Mouse (Mus musculus) megakaryocyte, embryonic 14.5 days (primary cell): Measurements from ENCODE around the gene Entpd1. TPM values are rescaled to one million over a fixed set of nuclear protein-coding genes. Genes with fewer than 3 reads are reported as not detected.
A peak's percentile ranks its signal among the peaks of the same experiment; 100 is the strongest.

Source experiments
- H3K27me3 ChIP-seq: replicated peaks from 2 replicates; pipeline ENCODE3; 2012; ENCODE audit warnings: inconsistent platforms
- H3K36me3 ChIP-seq: replicated peaks from 2 replicates; pipeline ENCODE3; 2012; ENCODE audit warnings: low read length, inconsistent platforms, mixed read lengths
- H3K4me1 ChIP-seq: 2 replicates; pipeline ENCODE4 v1.6.1; 2012; ENCODE audit warnings: inconsistent platforms
- H3K4me3 ChIP-seq: replicated peaks from 2 replicates; pipeline ENCODE3; 2012; ENCODE audit warnings: moderate library complexity, mild to moderate bottlenecking, inconsistent platforms
- H3K9me3 ChIP-seq: 2 replicates; pipeline ENCODE4 v1.6.1; 2012; ENCODE audit warnings: inconsistent platforms
- FLI1 ChIP-seq: IDR thresholded peaks from 2 replicates; pipeline ENCODE4 v1.6.1; 2012; ENCODE audit warnings: low read length, inconsistent platforms, mixed read lengths
- GATA1 ChIP-seq: IDR thresholded peaks from 3 replicates; pipeline ENCODE4 v1.6.1; 2012; ENCODE audit warnings: mixed read lengths, low read length, inconsistent platforms, borderline replicate concordance
- polyA plus RNA-seq: library from polyadenylated mRNA; stranded (reverse); fragments of >175 nt; gene quantifications from 2 replicates; pipeline ENCODE4 v1.2.3, GENCODE M21; 2012; ENCODE audit warnings: low replicate concordance; ENCODE audit not compliant: insufficient read depth

Gene Entpd1
- polyA plus RNA-seq, result 1.9 TPM in 1 of 2 replicates, not detected in the other

DNA sequence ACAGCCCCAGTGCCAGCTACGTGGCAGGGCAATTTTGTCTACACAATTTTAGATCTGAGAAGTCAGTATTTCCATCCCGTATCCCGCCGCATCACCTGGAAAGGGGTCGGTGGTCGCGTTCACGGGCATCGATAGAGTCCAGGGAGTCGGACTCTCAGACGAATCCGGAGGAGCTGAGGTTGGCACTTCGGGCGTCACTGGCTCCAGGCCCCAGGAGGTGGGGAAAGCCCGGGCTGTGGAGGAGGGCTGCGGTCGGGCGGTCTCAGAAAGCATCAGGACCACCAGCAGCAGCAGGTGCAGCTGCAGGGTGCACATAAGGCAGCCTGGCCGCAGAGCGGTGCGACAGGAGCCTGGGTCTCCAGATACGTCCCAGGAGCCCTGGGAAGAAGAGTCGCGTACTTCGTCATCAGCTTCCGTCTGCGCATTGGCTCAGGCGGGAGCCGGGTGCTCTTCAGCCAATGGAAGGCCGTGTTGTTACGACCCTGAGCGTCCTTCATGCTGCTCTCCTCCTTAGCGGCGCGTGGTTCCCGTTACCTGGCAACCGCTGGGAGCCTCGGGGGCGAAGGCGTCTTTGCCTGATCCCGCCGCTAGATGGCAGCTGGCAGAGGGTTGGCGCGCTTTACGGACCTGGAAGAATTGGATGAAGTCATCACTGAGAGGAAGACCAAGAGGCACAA, at the start of gene Entpd1, which contains the start of gene Tctn3:
Gene Entpd1, plus strand, starts transcription at position 537 of the 677 bp plus-strand sequence.
Gene Tctn3, minus strand, starts transcription at position 404 of the 677 bp plus-strand sequence.
- peak within 1 kb of the TSS; percentile 96 for H3K4me3 ChIP-seq
- peaks cover 19% of the 10 kb centered on the region for H3K4me1 ChIP-seq
- H3K27me3 ChIP-seq, result peaks cover 7% of the 10 kb centered on the region
- TF ChIP-seq FLI1, result no peak
- TF ChIP-seq GATA1, result no peak
- H3K36me3 ChIP-seq, result peaks cover 36% of the 10 kb centered on the region
- H3K9me3 ChIP-seq, result no peaks in the 10 kb centered on the region

DNA sequence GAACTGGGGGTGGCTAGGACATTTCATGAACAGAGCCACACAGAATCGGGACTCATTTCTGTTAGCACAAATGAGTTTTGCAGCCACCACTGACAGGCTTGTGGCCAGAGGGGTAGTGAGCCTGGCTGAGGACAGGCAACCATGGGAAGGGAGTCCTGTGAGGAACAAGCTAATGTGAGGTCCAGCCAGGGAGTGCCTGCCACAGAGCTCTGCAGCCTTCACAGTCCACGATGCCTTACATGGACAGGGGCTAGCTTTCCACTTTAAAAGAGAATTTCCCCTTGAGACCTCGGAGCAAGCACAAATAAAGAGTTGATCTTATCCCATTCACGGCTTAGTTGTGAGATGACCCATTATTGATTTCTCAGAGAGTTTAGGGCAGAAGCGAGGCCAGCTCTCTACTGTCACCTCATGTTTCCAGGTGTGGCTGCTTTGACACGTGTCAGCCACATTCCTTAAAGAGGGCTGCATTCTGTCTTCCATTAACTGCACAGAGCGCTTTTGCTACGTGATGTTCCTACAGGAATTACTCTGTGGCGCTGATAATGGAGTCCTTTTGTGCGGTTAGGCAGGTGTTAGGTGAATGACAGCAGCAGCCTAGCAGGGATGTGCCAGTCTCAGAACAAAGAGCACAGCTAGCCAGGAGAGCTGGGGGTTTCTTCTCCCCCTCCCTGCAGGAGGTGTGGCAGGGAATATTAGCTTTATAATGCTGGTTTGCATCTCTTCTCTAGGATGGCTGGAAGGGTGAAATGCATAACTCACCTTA, 48.1 kb upstream of the Entpd1 start:
- no peak for TF ChIP-seq GATA1
- TF ChIP-seq FLI1, result no peak
- Histone ChIP-seq H3K4me1 (peaks cover 11% of the 10 kb centered on the region), H3K36me3 (peaks cover 74% of the 10 kb centered on the region), H3K4me3 (no peak overlapping the region), H3K27me3 (no peaks in the 10 kb centered on the region), H3K9me3 (no peaks in the 10 kb centered on the region)

DNA sequence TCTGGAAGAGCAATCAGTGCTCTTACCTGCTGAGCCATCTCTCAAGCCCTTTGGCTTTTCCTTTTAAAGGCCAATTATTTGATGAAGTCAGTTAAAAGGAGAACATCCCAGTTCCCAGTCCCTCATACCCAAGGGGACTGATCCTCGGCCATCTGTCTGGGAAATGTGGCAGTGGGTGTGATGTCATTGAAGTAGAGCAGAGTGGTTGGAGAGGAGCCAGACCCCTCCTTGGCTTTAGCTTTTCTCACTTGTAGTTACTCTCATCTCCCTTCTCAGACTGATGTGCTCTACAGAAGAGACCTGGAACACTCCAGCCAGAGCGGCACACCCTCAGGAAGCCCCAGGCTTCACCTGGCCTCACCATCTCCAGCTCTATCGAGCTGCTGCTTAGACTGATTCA, 44.5 kb upstream of the Entpd1 start:
- Histone ChIP-seq H3K9me3 (peaks cover 24% of the 10 kb centered on the region), H3K36me3 (peaks cover 99% of the 10 kb centered on the region), H3K4me1 (peaks cover 6% of the 10 kb centered on the region; the same call in 1 of the 2 replicates), H3K4me3 (no peak overlapping the region), H3K27me3 (no peaks in the 10 kb centered on the region)
- no peak for TF ChIP-seq GATA1
- no peak for TF ChIP-seq FLI1

DNA sequence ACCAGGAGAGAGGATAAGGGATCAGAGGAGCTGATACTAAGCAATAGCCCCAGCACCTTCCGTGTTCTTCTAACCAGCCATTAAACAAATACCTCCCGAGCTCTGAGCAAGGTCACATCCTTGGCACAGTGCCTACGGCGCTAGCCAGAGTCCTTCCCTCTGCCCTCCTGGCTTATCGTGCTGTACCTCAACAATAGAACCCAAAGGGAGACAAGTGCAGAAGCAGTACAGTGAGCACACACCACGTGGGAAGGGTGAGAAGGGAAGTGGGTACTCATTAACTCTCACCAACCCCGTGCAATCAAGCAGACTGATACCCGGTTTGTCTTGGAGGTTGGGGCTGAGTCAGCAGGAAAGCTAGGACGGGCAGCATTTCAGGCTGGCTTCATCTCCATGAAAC, 41.4 kb upstream of the Entpd1 start:
- Histone ChIP-seq H3K4me3 (peak overlapping the region; percentile 38), H3K4me1 (peaks cover under 1% of the 10 kb centered on the region; the same call in 1 of the 2 replicates), H3K9me3 (peaks cover 24% of the 10 kb centered on the region), H3K36me3 (peaks cover 100% of the 10 kb centered on the region), H3K27me3 (no peaks in the 10 kb centered on the region)
- TF ChIP-seq FLI1, result no peak
- TF ChIP-seq GATA1, result no peak

DNA sequence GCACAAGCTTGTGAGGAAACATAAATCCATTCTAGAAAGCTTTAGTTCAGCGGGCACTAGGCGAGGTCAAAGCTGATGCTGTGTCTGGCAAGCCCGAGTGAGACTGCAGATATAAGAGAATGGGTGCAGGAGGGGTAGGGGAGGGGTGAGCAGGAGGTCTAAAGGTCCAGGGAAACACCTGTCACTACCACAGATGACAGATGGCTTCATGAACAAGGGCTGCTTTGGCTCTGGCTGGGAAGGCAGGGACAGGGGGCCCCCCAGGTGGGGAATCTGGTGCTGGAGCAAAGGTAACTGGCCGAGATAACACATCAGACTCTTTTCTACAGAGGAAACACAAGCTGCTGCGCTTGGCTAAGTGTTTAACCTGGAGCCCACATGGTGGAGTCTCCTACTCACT, 36.7 kb upstream of the Entpd1 start:
- peaks cover 100% of the 10 kb centered on the region for H3K36me3 ChIP-seq
- H3K4me3 ChIP-seq, result no peak overlapping the region
- peaks cover 5% of the 10 kb centered on the region; the same call in 1 of the 2 replicates for H3K4me1 ChIP-seq
- peaks cover 12% of the 10 kb centered on the region for H3K9me3 ChIP-seq
- H3K27me3 ChIP-seq, result no peaks in the 10 kb centered on the region
- TF ChIP-seq FLI1, result no peak
- no peak for TF ChIP-seq GATA1

DNA sequence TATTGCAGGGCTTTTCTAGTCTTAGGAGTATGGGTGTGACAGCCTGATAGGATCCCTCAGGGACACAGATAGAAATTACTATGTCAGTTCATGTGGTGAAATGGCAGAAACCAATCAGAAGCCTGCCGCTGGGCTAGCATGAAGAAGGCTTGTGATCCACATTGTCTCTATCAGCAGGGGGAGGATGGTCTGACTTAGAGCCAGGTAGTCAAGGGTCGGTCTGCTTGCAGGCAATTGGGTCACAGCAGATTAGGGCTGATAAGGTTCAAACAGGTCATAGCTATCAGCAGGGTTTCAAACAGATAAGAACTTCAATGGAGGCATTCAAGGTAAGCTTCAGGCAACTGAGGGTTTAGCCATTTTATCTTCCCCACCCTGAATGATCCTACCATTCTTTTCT, 31.3 kb upstream of the Entpd1 start:
- no peak for TF ChIP-seq FLI1
- no peak for TF ChIP-seq GATA1
- H3K4me3 ChIP-seq, result no peak overlapping the region
- peaks cover 43% of the 10 kb centered on the region for H3K4me1 ChIP-seq
- H3K27me3 ChIP-seq, result no peaks in the 10 kb centered on the region
- peaks cover 96% of the 10 kb centered on the region for H3K36me3 ChIP-seq
- H3K9me3 ChIP-seq, result no peaks in the 10 kb centered on the region

DNA sequence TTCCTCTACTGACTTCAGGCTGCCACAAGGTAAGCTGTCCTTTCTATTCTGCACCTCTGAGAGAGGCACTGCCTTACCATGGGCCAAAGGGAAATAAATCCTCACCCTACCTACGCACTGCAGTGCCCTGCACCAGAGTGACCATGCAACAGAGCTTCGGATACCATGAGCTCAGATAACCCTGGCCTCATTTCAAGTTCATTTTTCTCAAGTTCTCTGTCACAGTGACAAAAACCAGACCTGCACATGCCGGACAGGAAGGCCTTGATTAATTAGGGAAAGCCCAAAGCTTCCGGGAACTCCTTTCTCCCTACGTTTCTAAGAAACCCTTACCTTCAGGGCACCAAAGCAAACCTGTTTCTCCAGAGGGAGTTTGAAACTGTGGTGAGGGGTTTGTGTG, 30.5 kb upstream of the Entpd1 start:
- H3K4me1 ChIP-seq, result peaks cover 50% of the 10 kb centered on the region
- peaks cover 96% of the 10 kb centered on the region for H3K36me3 ChIP-seq
- H3K27me3 ChIP-seq, result no peaks in the 10 kb centered on the region
- TF ChIP-seq GATA1 (no peak), FLI1 (no peak)
- no peak overlapping the region for H3K4me3 ChIP-seq
- no peaks in the 10 kb centered on the region for H3K9me3 ChIP-seq

DNA sequence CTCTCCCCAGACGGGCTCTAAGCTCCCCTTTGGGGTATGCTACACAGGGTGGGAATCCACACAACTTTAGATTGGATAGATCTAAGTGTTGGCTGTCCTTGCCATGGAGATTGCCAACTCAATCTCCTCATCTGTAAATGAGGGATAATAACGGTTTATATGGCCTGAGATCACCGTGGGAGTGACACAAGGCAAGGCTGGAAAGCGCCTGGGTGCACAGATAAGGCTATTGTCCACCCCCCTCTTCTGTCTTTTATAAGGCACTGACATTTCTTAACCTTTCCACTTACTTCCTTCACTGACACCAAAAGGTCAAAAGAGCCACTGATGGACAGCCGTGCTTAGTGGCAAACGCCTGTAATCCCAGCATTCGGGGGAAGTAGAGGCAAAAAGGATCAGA, 25.3 kb upstream of the Entpd1 start:
- Histone ChIP-seq H3K9me3 (no peaks in the 10 kb centered on the region), H3K27me3 (no peaks in the 10 kb centered on the region), H3K36me3 (peaks cover 61% of the 10 kb centered on the region), H3K4me1 (peaks cover 72% of the 10 kb centered on the region), H3K4me3 (peak overlapping the region; percentile 99)
- no peak for TF ChIP-seq FLI1

DNA sequence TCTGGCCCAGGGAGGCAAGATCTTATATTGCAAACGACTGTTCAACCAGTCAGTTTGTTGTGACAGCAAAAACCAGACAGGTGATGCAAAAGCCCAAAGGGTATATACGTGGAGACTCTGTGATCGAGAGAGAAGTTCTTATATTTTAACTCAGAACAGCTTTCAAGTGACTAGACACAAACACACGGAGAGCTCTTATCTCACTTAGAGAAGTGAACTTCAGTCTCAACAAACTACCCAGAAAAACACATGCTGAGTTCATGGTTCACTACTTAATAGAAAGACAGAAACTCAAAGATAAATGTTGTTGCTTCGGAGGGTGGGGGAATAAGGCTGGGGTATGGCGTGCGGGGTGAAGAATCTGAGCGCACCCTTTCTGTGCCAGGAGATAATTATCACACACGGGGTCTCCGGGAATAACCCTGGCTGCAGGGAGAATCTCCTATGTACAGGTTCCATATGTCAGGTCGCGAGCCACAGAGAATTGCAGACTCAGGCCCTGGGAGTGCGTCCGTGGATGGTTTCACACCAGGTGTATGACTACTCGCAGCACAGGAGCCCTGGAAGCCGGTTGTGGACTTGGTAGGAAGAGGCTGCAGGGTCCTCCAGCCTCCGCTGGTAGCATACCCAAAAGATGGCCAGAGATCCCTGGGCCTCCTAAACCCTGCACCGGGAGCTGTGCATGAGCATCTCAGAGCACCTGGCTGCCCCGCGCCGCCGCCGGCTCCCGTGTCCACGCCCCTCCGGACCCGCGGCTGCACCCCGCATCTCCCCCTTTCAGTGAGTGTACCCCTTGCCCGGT, 24.5 kb upstream of the Entpd1 start:
- Histone ChIP-seq H3K36me3 (peaks cover 54% of the 10 kb centered on the region), H3K9me3 (no peaks in the 10 kb centered on the region), H3K27me3 (no peaks in the 10 kb centered on the region), H3K4me3 (peak overlapping the region; percentile 99), H3K4me1 (peaks cover 65% of the 10 kb centered on the region)
- TF ChIP-seq FLI1, result no peak
